22 mouse cellular contexts compared by ENCODE assay signal in the genomic region with DNA sequence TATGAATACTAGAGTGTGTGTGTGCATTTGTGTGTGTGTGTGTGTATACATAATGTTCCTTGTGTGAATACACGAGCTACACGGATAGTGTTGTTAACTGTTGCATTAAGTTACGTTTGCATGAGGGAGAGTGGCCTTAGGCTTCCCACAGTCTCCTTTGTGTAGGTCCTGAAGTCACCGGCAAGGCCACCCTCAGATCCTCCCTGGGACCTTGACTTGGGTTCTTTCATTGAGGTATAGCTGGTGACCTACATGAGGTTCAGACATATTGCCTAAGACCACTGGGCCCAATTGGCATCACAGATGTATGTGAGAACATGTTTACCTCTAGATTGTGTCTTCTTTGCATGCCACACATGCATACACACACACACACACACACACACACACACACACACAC. TPM values are rescaled to one million over a fixed set of nuclear protein-coding genes. Genes with fewer than 3 reads are reported as not detected.
DNase-seq lines count a peak whose midpoint lies in the region; ATAC-seq and TF ChIP-seq lines count a peak whose summit lies in the region.
"Had no signal": no experiment of that assay in that cellular context is flagged by ENCODE, and none has a peak within 500 bp of the region (broad histone marks: within the 10 kb centered on the region; RNA-seq: fewer than 3 reads in every experiment).

No protein-coding gene starts in this region.

- H3K27me3 ChIP-seq in liver, postnatal 0 days (ENCODE audit: insufficient read depth, low read length) = no peaks in the 10 kb centered on the region
- H3K27me3 ChIP-seq in liver, embryonic 11.5 days (replicated peaks; ENCODE audit: control insufficient read depth, insufficient read depth, low read length) = no peaks in the 10 kb centered on the region
- H3K27me3 ChIP-seq in G1E (ENCODE audit: insufficient read depth, low read length) = peaks cover 12% of the 10 kb centered on the region
- no peaks in the 10 kb centered on the region for H3K27me3 ChIP-seq in neural tube, embryonic 15.5 days (replicated peaks)
- H3K27me3 ChIP-seq: forebrain, embryonic 12.5 days; heart, embryonic 15.5 days; midbrain, embryonic 13.5 days; neural tube, embryonic 13.5 days had no signal

- TF ChIP-seq EP300 in liver, postnatal 0 days (IDR thresholded peaks at IDR 0.05; ENCODE audit: low read depth) = no peak

- H3K9me3 ChIP-seq in liver, postnatal 0 days (ENCODE audit: low read length) = no peaks in the 10 kb centered on the region
- H3K9me3 ChIP-seq in liver, embryonic 11.5 days (ENCODE audit: control insufficient read depth, low read length) = no peaks in the 10 kb centered on the region
- H3K9me3 ChIP-seq in G1E (replicated peaks) = no peaks in the 10 kb centered on the region
- H3K9me3 ChIP-seq in neural tube, embryonic 15.5 days (replicated peaks) = no peaks in the 10 kb centered on the region
- H3K9me3 ChIP-seq: embryonic facial prominence, embryonic 10.5 days; forebrain, embryonic 12.5 days; heart, embryonic 15.5 days; hindbrain, embryonic 10.5 days; midbrain, embryonic 13.5 days; neural tube, embryonic 13.5 days had no signal

- 60% methylated on average over 4 of the region's 4 CpGs for WGBS in liver, postnatal 0 days (ENCODE audit: insufficient replicate concordance)
- whole genome bisulfite sequencing in liver, embryonic 11.5 days = 83% methylated on average over 4 of the region's 4 CpGs
- 91% methylated on average over 4 of the region's 4 CpGs for WGBS in neural tube, embryonic 15.5 days

- ATAC-seq in liver, postnatal 0 days = peak; percentile 7; the same call in 1 of the 2 replicates
- no peak for ATAC-seq in liver, embryonic 11.5 days (replicated peaks; ENCODE audit: low FRiP score)
- ATAC-seq in G1E (ENCODE audit: extremely low read depth, insufficient number of reproducible peaks, low FRiP score, poor library complexity, severe bottlenecking) = no peak
- ATAC-seq in megakaryocyte-erythroid progenitor cell, adult 5-6 weeks (replicated peaks; ENCODE audit: low FRiP score, low TSS enrichment, poor library complexity, severe bottlenecking) = 0 out of 2 replicates have a peak, but pooled peaks have one; percentile 17
- ATAC-seq in neural tube, embryonic 15.5 days (ENCODE audit: low FRiP score) = no peak
- ATAC-seq: midbrain, embryonic 13.5 days had no signal

- no peak for TF ChIP-seq CTCF in liver, postnatal 0 days (IDR thresholded peaks at IDR 0.05; ENCODE audit: low read depth)
- TF ChIP-seq CTCF in G1E (IDR thresholded peaks at IDR 0.05; ENCODE audit: low read depth, low read length) = no peak

- peak overlapping the region; percentile 26; the same call in 1 of the 2 replicates for H3K9ac ChIP-seq in liver, postnatal 0 days (replicated peaks)
- no peak overlapping the region for H3K9ac ChIP-seq in liver, embryonic 11.5 days (ENCODE audit: low read depth, low read length)
- no peak overlapping the region for H3K9ac ChIP-seq in neural tube, embryonic 15.5 days (replicated peaks)
- H3K9ac ChIP-seq: forebrain, embryonic 12.5 days; heart, embryonic 15.5 days; midbrain, embryonic 13.5 days; neural tube, embryonic 13.5 days had no signal

- DNase-seq in liver, postnatal 0 days = no peak
- no peak for DNase-seq in liver, embryonic 11.5 days (ENCODE audit: low spot score)
- DNase-seq in 416B (ENCODE audit: low read depth) = peak; percentile 64
- no peak for DNase-seq in G1E (ENCODE audit: low spot score)
- no peak for DNase-seq in embryo, embryonic 10 days (ENCODE audit: low spot score)
- DNase-seq: adrenal gland, postnatal 36 days; cerebellum, adult 2 months; cerebellum, postnatal 36 days; gastrocnemius, postnatal 10 days; kidney, adult 18-20 months; layer of hippocampus, postnatal 36 days had no signal

- H3K4me1 ChIP-seq in liver, postnatal 0 days (ENCODE audit: insufficient read depth) = peaks cover 4% of the 10 kb centered on the region; the same call in 1 of the 2 replicates
- H3K4me1 ChIP-seq in liver, embryonic 11.5 days (replicated peaks; ENCODE audit: control insufficient read depth, insufficient read depth, low read length) = no peaks in the 10 kb centered on the region; the same call in 1 of the 2 replicates
- peaks cover 41% of the 10 kb centered on the region for H3K4me1 ChIP-seq in G1E (ENCODE audit: insufficient read depth, low read depth, low read length)
- no peaks in the 10 kb centered on the region for H3K4me1 ChIP-seq in neural tube, embryonic 15.5 days
- H3K4me1 ChIP-seq: forebrain, embryonic 12.5 days; heart, embryonic 15.5 days; midbrain, embryonic 13.5 days had no signal

- peak overlapping the region; percentile 69 for H3K27ac ChIP-seq in liver, postnatal 0 days (ENCODE audit: low read depth)
- H3K27ac ChIP-seq in liver, embryonic 11.5 days (ENCODE audit: low read depth, low read length) = no peak overlapping the region
- H3K27ac ChIP-seq in neural tube, embryonic 15.5 days (replicated peaks) = no peak overlapping the region
- H3K27ac ChIP-seq: embryonic facial prominence, embryonic 10.5 days; forebrain, embryonic 12.5 days; heart, adult 2 months; heart, embryonic 15.5 days; hindbrain, embryonic 10.5 days; kidney, postnatal 0 days; midbrain, embryonic 13.5 days; neural tube, embryonic 13.5 days had no signal

- peak overlapping the region; percentile 37 for H3K4me3 ChIP-seq in liver, postnatal 0 days (ENCODE audit: low read depth, low read length)
- H3K4me3 ChIP-seq in liver, embryonic 11.5 days (ENCODE audit: low read depth, low read length) = no peak overlapping the region
- H3K4me3 ChIP-seq in G1E (ENCODE audit: low read depth, low read length) = peak overlapping the region; percentile 41
- H3K4me3 ChIP-seq in neural tube, embryonic 15.5 days (replicated peaks) = no peak overlapping the region
- H3K4me3 ChIP-seq: embryonic facial prominence, embryonic 10.5 days; forebrain, embryonic 12.5 days; heart, adult 2 months; heart, embryonic 15.5 days; hindbrain, embryonic 10.5 days; midbrain, embryonic 13.5 days; neural tube, embryonic 13.5 days had no signal

- no peaks in the 10 kb centered on the region for H3K36me3 ChIP-seq in liver, postnatal 0 days (replicated peaks; ENCODE audit: insufficient read depth, low read length)
- no peaks in the 10 kb centered on the region for H3K36me3 ChIP-seq in liver, embryonic 11.5 days (ENCODE audit: control insufficient read depth, insufficient read depth, low read length)
- no peaks in the 10 kb centered on the region for H3K36me3 ChIP-seq in G1E (replicated peaks)
- H3K36me3 ChIP-seq in neural tube, embryonic 15.5 days = no peaks in the 10 kb centered on the region
- H3K36me3 ChIP-seq: embryonic facial prominence, embryonic 10.5 days; forebrain, embryonic 12.5 days; heart, embryonic 15.5 days; hindbrain, embryonic 10.5 days; midbrain, embryonic 13.5 days; neural tube, embryonic 13.5 days had no signal

- 0 out of 2 replicates have a peak overlapping the region, but pooled peaks have one; percentile 4 for H3K4me2 ChIP-seq in liver, postnatal 0 days (ENCODE audit: low read depth, low read length)
- H3K4me2 ChIP-seq in liver, embryonic 11.5 days = no peak overlapping the region
- H3K4me2 ChIP-seq in neural tube, embryonic 15.5 days = no peak overlapping the region
- H3K4me2 ChIP-seq: forebrain, embryonic 12.5 days; heart, embryonic 15.5 days; midbrain, embryonic 13.5 days; neural tube, embryonic 13.5 days had no signal

RNA-seq across cellular contexts. Expression of a gene that starts 0.5 kb away (rescaled TPM):
- polyA plus RNA-seq in liver, postnatal 0 days (2015; fragmentation: Nextera tagmentation; extraction: Ambion mirVana) = 0.81 and 1.1 TPM in 2 replicates
- 4.4 and 4.7 TPM in 2 replicates for polyA plus RNA-seq in liver, embryonic 11.5 days (2014; fragmentation: Nextera tagmentation; extraction: Ambion mirVana)
- 3.3 and 6.3 TPM in 2 replicates for total RNA-seq in G1E (2014; fragmentation: Nextera tagmentation)
- 2.3 and 2.5 TPM in 2 replicates for total RNA-seq in G1E (2017)
- 6.9 and 8.0 TPM in 2 replicates for polyA plus RNA-seq in G1E (2012)
- total RNA-seq in megakaryocyte-erythroid progenitor cell, adult 5-6 weeks (2014; fragmentation: Nextera tagmentation) = 34.5 and 39.3 TPM in 2 replicates
- 14.2 and 65.8 TPM in 2 replicates for total RNA-seq in megakaryocyte-erythroid progenitor cell, adult 5-6 weeks (2017)
- polyA plus RNA-seq in neural tube, embryonic 15.5 days (2015; fragmentation: Nextera tagmentation; extraction: Ambion mirVana) = 22.9 and 33.1 TPM in 2 replicates
- polyA plus RNA-seq: C2C12 had no signal

Comparison
In these comparisons a context has a peak if more than half of its experiments do, and no peak if none do; other contexts are left out.
1. ATAC-seq: peak in liver, postnatal 0 days (single experiment) and megakaryocyte-erythroid progenitor cell, adult 5-6 weeks (single experiment); none in liver, embryonic 11.5 days (single experiment), G1E (single experiment) and neural tube, embryonic 15.5 days (single experiment).
2. H3K4me3 ChIP-seq: peak in liver, postnatal 0 days (single experiment) and G1E (single experiment); none in liver, embryonic 11.5 days (single experiment) and neural tube, embryonic 15.5 days (single experiment).